Mouse (Mus musculus): ENCODE measurements around the gene Slc17a1. TPM values are rescaled to one million over a fixed set of nuclear protein-coding genes. Genes with fewer than 3 reads are reported as not detected.

Gene Slc17a1
- total RNA-seq, 1 experiment, result not detected

DNA sequence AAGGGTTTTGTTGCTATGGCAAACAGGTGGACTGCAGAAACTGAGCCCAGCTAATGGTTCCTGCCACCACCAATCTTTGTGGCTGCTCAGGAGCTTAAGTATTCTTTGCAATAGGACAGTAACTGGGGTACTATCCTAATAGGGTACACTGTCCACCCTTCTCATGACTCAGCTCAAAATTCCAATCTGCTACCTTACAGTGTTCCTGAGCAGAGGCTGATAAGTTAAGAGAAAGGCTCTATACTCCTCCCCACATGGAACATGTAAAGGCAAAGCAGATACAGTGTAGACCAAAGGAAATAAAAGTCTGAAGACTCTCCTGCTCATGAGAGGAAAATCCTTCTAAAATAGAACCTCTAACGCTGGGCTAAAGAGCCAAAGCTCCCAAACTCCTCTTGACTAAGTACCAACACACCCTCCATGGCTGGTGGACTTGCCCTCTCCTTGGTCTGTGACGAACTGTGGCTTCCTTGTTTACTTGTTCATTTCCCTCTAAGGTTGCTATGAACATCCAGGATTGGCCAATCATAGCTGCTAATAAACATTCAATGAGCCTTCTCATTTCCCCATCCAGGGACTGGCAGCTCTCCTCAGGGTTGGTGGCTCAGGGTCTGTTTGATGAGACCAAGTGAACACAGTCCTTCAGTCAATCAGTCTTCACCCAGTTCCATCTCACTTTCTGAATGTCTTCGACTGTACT is 19.6 kb downstream of the Slc17a1 start:
- TF ChIP-seq HCFC1 (IDR thresholded peaks at IDR 0.05; ENCODE audit: borderline replicate concordance, insufficient read depth, low read length), result no peak
- TF ChIP-seq ZC3H11A (IDR thresholded peaks at IDR 0.05; ENCODE audit: borderline replicate concordance, low read depth, low read length), result no peak
- no peak for TF ChIP-seq MAFK (IDR thresholded peaks at IDR 0.05; ENCODE audit: insufficient read depth, low read depth, low read length)
- TF ChIP-seq ZNF384 (IDR thresholded peaks at IDR 0.05; ENCODE audit: low read depth, low read length), result no peak
- TF ChIP-seq CHD2 (IDR thresholded peaks at IDR 0.05; ENCODE audit: low read depth, low read length), result no peak
- in situ Hi-C loops (cut with MboI; ENCODE audit: low sequenced_read_pairs in 2 of 2, unreplicated experiment in 2 of 2), result no loop called here
- Histone ChIP-seq H3K4me1 (ENCODE audit: control insufficient read depth in 2 of 2, insufficient read depth in 2 of 2, low read length in 2 of 2, poor library complexity in 1 of 2) (no peaks in the 10 kb centered on the region), H3K27ac (ENCODE audit: insufficient read depth, low read depth, low read length, poor library complexity, severe bottlenecking) (no peak overlapping the region), H3K36me3 (ENCODE audit: control insufficient read depth, insufficient read depth, low read length, poor library complexity, severe bottlenecking) (no peaks in the 10 kb centered on the region), H3K4me3 (ENCODE audit: insufficient read depth in 1 of 2, low read depth in 1 of 2, low read length in 2 of 2, poor library complexity in 1 of 2, severe bottlenecking in 1 of 2) (no peak overlapping the region), H3K9me3 (ENCODE audit: control insufficient read depth, insufficient read depth, low read depth, low read length) (no peaks in the 10 kb centered on the region), H3K9ac (ENCODE audit: insufficient read depth, low read depth, low read length, poor library complexity, severe bottlenecking) (no peak overlapping the region)
- no peak for DNase-seq (ENCODE audit: low read depth, low spot score)

DNA sequence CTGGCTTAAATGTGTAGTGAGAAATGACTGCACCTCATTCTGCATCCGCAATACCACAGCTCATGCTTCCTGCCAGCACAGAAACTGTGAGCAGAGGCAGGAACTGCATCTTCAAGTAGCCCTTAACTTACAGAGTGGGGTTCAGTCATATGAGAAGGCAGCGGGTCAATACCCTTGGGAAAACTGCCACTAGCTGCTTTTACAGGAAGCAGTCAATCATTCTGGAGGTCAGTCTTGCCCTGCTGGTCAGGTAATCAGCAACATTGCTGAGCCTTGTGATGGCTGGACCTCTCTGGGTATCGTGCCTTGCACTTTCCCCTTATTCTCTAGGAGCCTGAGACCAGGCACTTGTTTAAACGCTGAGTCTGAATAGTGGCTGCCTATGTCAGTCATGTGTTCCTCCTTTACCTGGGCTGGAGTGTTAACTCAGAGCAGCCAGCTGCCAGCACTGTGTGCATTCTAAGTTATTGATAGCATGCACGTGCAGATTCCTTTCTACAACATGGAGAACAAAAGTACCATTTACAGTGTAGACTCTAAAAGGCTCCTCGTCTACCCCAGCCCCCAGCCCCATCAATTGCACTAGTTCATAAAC is 21.6 kb downstream of the Slc17a1 start:
- TF ChIP-seq ZNF384 (IDR thresholded peaks at IDR 0.05; ENCODE audit: low read depth, low read length), result no peak
- no peak overlapping the region for H3K4me3 ChIP-seq (ENCODE audit: insufficient read depth in 1 of 2, low read depth in 1 of 2, low read length in 2 of 2, poor library complexity in 1 of 2, severe bottlenecking in 1 of 2)
- in situ Hi-C loops (cut with MboI; ENCODE audit: low sequenced_read_pairs in 2 of 2, unreplicated experiment in 2 of 2), result no loop called here
- no peaks in the 10 kb centered on the region for H3K9me3 ChIP-seq (ENCODE audit: control insufficient read depth, insufficient read depth, low read depth, low read length)
- no peak for DNase-seq (ENCODE audit: low read depth, low spot score)
- no peaks in the 10 kb centered on the region for H3K4me1 ChIP-seq (ENCODE audit: control insufficient read depth in 2 of 2, insufficient read depth in 2 of 2, low read length in 2 of 2, poor library complexity in 1 of 2)
- H3K27ac ChIP-seq (ENCODE audit: insufficient read depth, low read depth, low read length, poor library complexity, severe bottlenecking), result no peak overlapping the region
- H3K36me3 ChIP-seq (ENCODE audit: control insufficient read depth, insufficient read depth, low read length, poor library complexity, severe bottlenecking), result no peaks in the 10 kb centered on the region
- no peak overlapping the region for H3K9ac ChIP-seq (ENCODE audit: insufficient read depth, low read depth, low read length, poor library complexity, severe bottlenecking)

DNA sequence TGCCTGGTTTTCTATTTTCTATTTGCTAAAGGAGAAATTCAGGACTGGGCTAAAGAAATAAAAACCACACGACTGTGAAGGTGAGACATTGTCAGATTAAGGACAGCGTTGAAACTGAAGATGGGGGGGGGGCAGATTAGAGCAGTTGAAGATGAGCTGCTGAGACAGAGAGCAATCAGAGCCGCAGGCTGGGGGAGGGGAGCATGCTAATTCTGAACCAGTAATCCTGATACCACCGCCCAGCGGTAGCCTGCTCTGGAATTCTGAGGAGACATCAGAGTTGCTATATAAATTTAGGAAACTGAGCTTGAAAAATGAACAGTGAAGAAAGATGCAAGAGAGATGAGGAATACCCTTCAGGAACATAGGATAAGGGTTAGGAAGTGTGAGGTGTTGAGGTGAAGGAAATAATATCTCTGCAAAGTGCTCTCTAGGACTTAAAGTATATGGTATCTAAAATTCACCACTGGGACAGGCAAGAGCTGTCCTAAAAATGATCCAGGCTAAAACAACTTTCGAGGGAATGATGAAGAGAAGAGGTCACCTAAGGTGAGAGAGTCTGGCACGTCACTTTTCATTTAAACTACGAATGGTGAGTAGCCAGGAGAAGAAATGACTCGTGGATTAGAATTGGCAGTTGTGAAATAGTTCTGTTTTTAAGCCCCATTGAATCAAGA is 25.2 kb downstream of the Slc17a1 start:
- no peak for TF ChIP-seq ZNF384 (IDR thresholded peaks at IDR 0.05; ENCODE audit: low read depth, low read length)
- TF ChIP-seq MAFK (IDR thresholded peaks at IDR 0.05; ENCODE audit: insufficient read depth, low read depth, low read length), result no peak
- TF ChIP-seq HCFC1 (IDR thresholded peaks at IDR 0.05; ENCODE audit: borderline replicate concordance, insufficient read depth, low read length), result no peak
- TF ChIP-seq ZC3H11A (IDR thresholded peaks at IDR 0.05; ENCODE audit: borderline replicate concordance, low read depth, low read length), result no peak
- TF ChIP-seq CHD2 (IDR thresholded peaks at IDR 0.05; ENCODE audit: low read depth, low read length), result no peak
- no peak overlapping the region for H3K27ac ChIP-seq (ENCODE audit: insufficient read depth, low read depth, low read length, poor library complexity, severe bottlenecking)
- H3K9ac ChIP-seq (ENCODE audit: insufficient read depth, low read depth, low read length, poor library complexity, severe bottlenecking), result no peak overlapping the region
- H3K4me3 ChIP-seq (ENCODE audit: insufficient read depth in 1 of 2, low read depth in 1 of 2, low read length in 2 of 2, poor library complexity in 1 of 2, severe bottlenecking in 1 of 2), result no peak overlapping the region
- in situ Hi-C loops (cut with MboI; ENCODE audit: low sequenced_read_pairs in 2 of 2, unreplicated experiment in 2 of 2), result no loop called here
- no peaks in the 10 kb centered on the region for H3K36me3 ChIP-seq (ENCODE audit: control insufficient read depth, insufficient read depth, low read length, poor library complexity, severe bottlenecking)
- no peaks in the 10 kb centered on the region for H3K9me3 ChIP-seq (ENCODE audit: control insufficient read depth, insufficient read depth, low read depth, low read length)
- no peak for DNase-seq (ENCODE audit: low read depth, low spot score)
- no peaks in the 10 kb centered on the region for H3K4me1 ChIP-seq (ENCODE audit: control insufficient read depth in 2 of 2, insufficient read depth in 2 of 2, low read length in 2 of 2, poor library complexity in 1 of 2)

DNA sequence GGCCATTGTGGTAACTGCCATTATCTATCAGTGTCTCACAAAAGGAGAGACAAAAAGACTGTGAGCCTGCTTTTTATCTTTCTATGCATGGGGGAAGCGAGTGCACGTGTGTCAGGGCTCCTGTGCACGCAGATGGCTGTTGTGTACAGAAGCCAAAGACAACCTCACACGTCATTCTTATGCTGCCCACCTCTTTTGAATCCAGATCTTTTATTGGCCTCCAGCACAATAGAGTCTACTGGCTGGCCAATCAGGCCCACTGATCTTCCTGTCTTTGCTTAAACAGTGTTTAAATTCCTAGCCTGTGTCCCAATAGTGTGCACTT is 25.7 kb downstream of the Slc17a1 start:
- Histone ChIP-seq H3K27ac (ENCODE audit: insufficient read depth, low read depth, low read length, poor library complexity, severe bottlenecking) (no peak overlapping the region), H3K4me3 (ENCODE audit: insufficient read depth in 1 of 2, low read depth in 1 of 2, low read length in 2 of 2, poor library complexity in 1 of 2, severe bottlenecking in 1 of 2) (no peak overlapping the region), H3K36me3 (ENCODE audit: control insufficient read depth, insufficient read depth, low read length, poor library complexity, severe bottlenecking) (no peaks in the 10 kb centered on the region), H3K9ac (ENCODE audit: insufficient read depth, low read depth, low read length, poor library complexity, severe bottlenecking) (no peak overlapping the region), H3K4me1 (ENCODE audit: control insufficient read depth in 2 of 2, insufficient read depth in 2 of 2, low read length in 2 of 2, poor library complexity in 1 of 2) (no peaks in the 10 kb centered on the region), H3K9me3 (ENCODE audit: control insufficient read depth, insufficient read depth, low read depth, low read length) (no peaks in the 10 kb centered on the region)
- TF ChIP-seq ZNF384 (IDR thresholded peaks at IDR 0.05; ENCODE audit: low read depth, low read length), result no peak
- TF ChIP-seq HCFC1 (IDR thresholded peaks at IDR 0.05; ENCODE audit: borderline replicate concordance, insufficient read depth, low read length), result no peak
- no peak for TF ChIP-seq MAFK (IDR thresholded peaks at IDR 0.05; ENCODE audit: insufficient read depth, low read depth, low read length)
- TF ChIP-seq CHD2 (IDR thresholded peaks at IDR 0.05; ENCODE audit: low read depth, low read length), result no peak
- TF ChIP-seq ZC3H11A (IDR thresholded peaks at IDR 0.05; ENCODE audit: borderline replicate concordance, low read depth, low read length), result no peak
- in situ Hi-C loops (cut with MboI; ENCODE audit: low sequenced_read_pairs in 2 of 2, unreplicated experiment in 2 of 2), result no loop called here
- no peak for DNase-seq (ENCODE audit: low read depth, low spot score)

Measured in ES-E14 (cell line).